Mouse (Mus musculus): ENCODE results near the gene Tas2r143. TPM values are rescaled to one million over a fixed set of nuclear protein-coding genes. Genes with fewer than 3 reads are reported as not detected.
A peak's percentile ranks its signal among the peaks of the same experiment; 100 is the strongest.

Tas2r143 gene
- total and polyA plus RNA-seq, 2 experiments = 0.13 to 0.83 TPM

GRCm38 (mm10) chr6:42435490-42435889, 35.5 kb downstream of the Tas2r143 start:
- Histone ChIP-seq H3K79me2 (ENCODE audit: control insufficient read depth, insufficient read depth, low read length) (no peaks in the 10 kb centered on the region), H3K9ac (ENCODE audit: low read depth, low read length) (no peak overlapping the region), H3K4me3 (ENCODE audit: insufficient read depth, low read depth, low read length) (no peak overlapping the region), H3K27ac (replicated peaks; ENCODE audit: insufficient read depth, low read depth, low read length) (no peak overlapping the region), H3K4me1 (ENCODE audit: control insufficient read depth, insufficient read depth, low read length) (0 out of 2 replicates have a peak, but pooled peaks cover 1% of the 10 kb centered on the region), H3K27me3 (ENCODE audit: control insufficient read depth, insufficient read depth, low read length) (no peaks in the 10 kb centered on the region), H3K36me3 (ENCODE audit: control insufficient read depth, insufficient read depth, low read length) (no peaks in the 10 kb centered on the region)
- 32% methylated on average over 2 of the region's 2 CpGs for WGBS
- DNase-seq (ENCODE audit: extremely low read depth, low read depth, low spot score) = peak; percentile 53
- TF ChIP-seq POLR2A (IDR thresholded peaks at IDR 0.05; ENCODE audit: extremely low read depth, insufficient read depth, low read length) = no peak
- TF ChIP-seq CTCF (IDR thresholded peaks at IDR 0.05; ENCODE audit: low read depth, low read length) = no peak

DNA sequence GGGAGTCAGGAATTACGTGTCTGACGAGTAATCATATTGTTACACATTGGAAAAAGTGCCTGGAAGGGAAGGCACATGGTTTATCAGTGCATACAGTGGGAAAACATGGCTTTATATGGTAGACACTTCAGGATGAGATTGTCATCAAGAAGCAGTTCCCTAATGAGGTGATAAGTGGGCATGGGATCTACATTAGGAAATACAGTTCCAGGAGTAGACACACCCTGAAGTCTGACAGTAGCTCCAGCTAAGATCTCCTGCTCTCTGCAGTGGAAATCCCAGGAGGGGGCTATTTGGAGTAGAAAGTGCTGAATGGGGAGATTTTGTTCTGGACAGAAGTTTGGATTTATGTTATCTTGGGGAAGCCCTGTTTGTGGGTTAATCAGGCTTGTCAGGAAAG, 41.4 kb downstream of the Tas2r143 start:
- H3K4me3 ChIP-seq (ENCODE audit: insufficient read depth, low read depth, low read length) = no peak overlapping the region
- no peak for DNase-seq (ENCODE audit: extremely low read depth, low read depth, low spot score)
- H3K9ac ChIP-seq (ENCODE audit: low read depth, low read length) = no peak overlapping the region
- H3K4me1 ChIP-seq (ENCODE audit: control insufficient read depth, insufficient read depth, low read length) = no peaks in the 10 kb centered on the region
- H3K36me3 ChIP-seq (ENCODE audit: control insufficient read depth, insufficient read depth, low read length) = no peaks in the 10 kb centered on the region
- no peak overlapping the region for H3K27ac ChIP-seq (replicated peaks; ENCODE audit: insufficient read depth, low read depth, low read length)
- no peaks in the 10 kb centered on the region for H3K79me2 ChIP-seq (ENCODE audit: control insufficient read depth, insufficient read depth, low read length)
- TF ChIP-seq POLR2A (IDR thresholded peaks at IDR 0.05; ENCODE audit: extremely low read depth, insufficient read depth, low read length) = no peak
- TF ChIP-seq CTCF (IDR thresholded peaks at IDR 0.05; ENCODE audit: low read depth, low read length) = no peak
- H3K27me3 ChIP-seq (ENCODE audit: control insufficient read depth, insufficient read depth, low read length) = no peaks in the 10 kb centered on the region
- 76% methylated on average over 2 of the region's 2 CpGs for WGBS

DNA sequence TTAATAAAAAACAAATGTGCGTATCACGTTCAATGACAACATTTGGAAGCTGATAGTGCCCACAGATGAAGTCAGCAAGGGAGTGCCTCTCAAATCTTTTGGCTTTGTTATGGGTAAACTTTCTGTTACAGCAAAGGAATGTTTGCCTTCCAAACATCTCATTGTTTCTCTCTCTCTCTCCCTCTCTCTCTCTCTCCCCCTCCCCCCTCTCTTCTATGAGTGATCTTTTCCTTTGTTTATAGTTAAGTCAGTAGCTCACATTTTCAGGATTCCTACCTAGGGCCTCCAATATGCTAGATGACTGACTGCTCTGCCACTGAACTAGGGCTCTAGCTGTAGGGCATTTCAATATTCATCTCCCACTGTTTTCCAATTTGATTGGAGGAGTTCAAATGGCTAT, 44.5 kb downstream of the Tas2r143 start:
- Histone ChIP-seq H3K4me1 (ENCODE audit: control insufficient read depth, insufficient read depth, low read length) (no peaks in the 10 kb centered on the region), H3K36me3 (ENCODE audit: control insufficient read depth, insufficient read depth, low read length) (no peaks in the 10 kb centered on the region), H3K27ac (replicated peaks; ENCODE audit: insufficient read depth, low read depth, low read length) (no peak overlapping the region), H3K79me2 (ENCODE audit: control insufficient read depth, insufficient read depth, low read length) (no peaks in the 10 kb centered on the region), H3K9ac (ENCODE audit: low read depth, low read length) (no peak overlapping the region), H3K27me3 (ENCODE audit: control insufficient read depth, insufficient read depth, low read length) (no peaks in the 10 kb centered on the region), H3K4me3 (ENCODE audit: insufficient read depth, low read depth, low read length) (no peak overlapping the region)
- WGBS = 69% methylated on average over 2 of the region's 2 CpGs
- no peak for DNase-seq (ENCODE audit: extremely low read depth, low read depth, low spot score)
- TF ChIP-seq CTCF (IDR thresholded peaks at IDR 0.05; ENCODE audit: low read depth, low read length) (no peak), POLR2A (IDR thresholded peaks at IDR 0.05; ENCODE audit: extremely low read depth, insufficient read depth, low read length) (no peak)

DNA sequence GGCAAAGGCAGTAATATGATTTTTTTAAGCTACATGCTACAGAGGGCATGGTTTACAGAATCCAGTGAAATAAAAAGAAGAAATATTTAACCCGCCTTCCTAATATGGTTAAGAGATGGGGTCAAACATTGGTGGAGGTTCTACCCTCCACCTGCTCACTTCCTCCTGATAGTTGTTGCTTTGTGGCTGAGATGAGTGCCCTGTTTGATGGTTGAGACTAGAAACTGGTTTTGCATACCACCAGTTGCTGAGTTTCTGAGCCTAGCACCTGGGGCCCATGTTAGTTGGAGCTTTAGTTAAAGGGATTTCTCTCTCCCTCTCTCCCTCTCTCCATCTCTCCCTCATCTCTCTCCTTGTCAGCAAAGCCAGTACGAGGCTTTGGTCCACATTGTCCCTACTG, 47.3 kb downstream of the Tas2r143 start:
- Histone ChIP-seq H3K36me3 (ENCODE audit: control insufficient read depth, insufficient read depth, low read length) (no peaks in the 10 kb centered on the region), H3K4me1 (ENCODE audit: control insufficient read depth, insufficient read depth, low read length) (no peaks in the 10 kb centered on the region), H3K27ac (replicated peaks; ENCODE audit: insufficient read depth, low read depth, low read length) (no peak overlapping the region), H3K27me3 (ENCODE audit: control insufficient read depth, insufficient read depth, low read length) (no peaks in the 10 kb centered on the region), H3K79me2 (ENCODE audit: control insufficient read depth, insufficient read depth, low read length) (no peaks in the 10 kb centered on the region), H3K9ac (ENCODE audit: low read depth, low read length) (no peak overlapping the region), H3K4me3 (ENCODE audit: insufficient read depth, low read depth, low read length) (no peak overlapping the region)
- no peak for TF ChIP-seq CTCF (IDR thresholded peaks at IDR 0.05; ENCODE audit: low read depth, low read length)
- no peak for TF ChIP-seq POLR2A (IDR thresholded peaks at IDR 0.05; ENCODE audit: extremely low read depth, insufficient read depth, low read length)
- WGBS = 77% methylated on average over 2 of the region's 2 CpGs
- no peak for DNase-seq (ENCODE audit: extremely low read depth, low read depth, low spot score)

Other genes starting within 250 kb of the Tas2r143 start
- not detected in 2 replicates for gene Tas2r144, start 184.9 kb upstream of the Tas2r143 start, total RNA-seq (2014; rRNA removed)
- not detected in 2 replicates for gene Tas2r144, start 184.9 kb upstream of the Tas2r143 start, polyA plus RNA-seq (2012; rRNA removed)
- 279 and 283 TPM in 2 replicates for gene Gstk1, start 154.3 kb upstream of the Tas2r143 start, total RNA-seq (2014; rRNA removed)
- 166 and 218 TPM in 2 replicates for gene Gstk1, start 154.3 kb upstream of the Tas2r143 start, polyA plus RNA-seq (2012; rRNA removed)
- 0.46 TPM in 1 of 2 replicates, not detected in the other for gene Tmem139, start 138.3 kb upstream of the Tas2r143 start, total RNA-seq (2014; rRNA removed)
- gene Tmem139, start 138.3 kb upstream of the Tas2r143 start, polyA plus RNA-seq (2012; rRNA removed) = 0.29 and 0.37 TPM in 2 replicates
- gene Casp2, start 135.3 kb upstream of the Tas2r143 start, total RNA-seq (2014; rRNA removed) = 5.6 and 6.2 TPM in 2 replicates
- gene Casp2, start 135.3 kb upstream of the Tas2r143 start, polyA plus RNA-seq (2012; rRNA removed) = 3.7 and 3.8 TPM in 2 replicates
- 0.09 TPM in 1 of 2 replicates, not detected in the other for gene Clcn1, start 113.6 kb upstream of the Tas2r143 start, total RNA-seq (2014; rRNA removed)
- 0.02 TPM in 1 of 2 replicates, not detected in the other for gene Clcn1, start 113.6 kb upstream of the Tas2r143 start, polyA plus RNA-seq (2012; rRNA removed)
- under 0.01 TPM in 1 of 2 replicates, not detected in the other for gene Fam131b, start 75.6 kb upstream of the Tas2r143 start, total RNA-seq (2014; rRNA removed)
- gene Fam131b, start 75.6 kb upstream of the Tas2r143 start, polyA plus RNA-seq (2012; rRNA removed) = not detected in 2 replicates
- 6.4 and 9.5 TPM in 2 replicates for gene Zyx, start 50.6 kb upstream of the Tas2r143 start, total RNA-seq (2014; rRNA removed)
- gene Zyx, start 50.6 kb upstream of the Tas2r143 start, polyA plus RNA-seq (2012; rRNA removed) = 43.1 and 49.8 TPM in 2 replicates
- gene Epha1, start 27.0 kb upstream of the Tas2r143 start, total RNA-seq (2014; rRNA removed) = 27.6 and 30.9 TPM in 2 replicates
- gene Epha1, start 27.0 kb upstream of the Tas2r143 start, polyA plus RNA-seq (2012; rRNA removed) = 27.1 and 28.1 TPM in 2 replicates
- gene Tas2r135, start 5.2 kb downstream of the Tas2r143 start, total RNA-seq (2014; rRNA removed) = 0.27 and 0.28 TPM in 2 replicates
- not detected in 2 replicates for gene Tas2r135, start 5.2 kb downstream of the Tas2r143 start, polyA plus RNA-seq (2012; rRNA removed)
- gene Tas2r126, start 34.3 kb downstream of the Tas2r143 start, total RNA-seq (2014; rRNA removed) = 0.20 and 0.28 TPM in 2 replicates
- gene Tas2r126, start 34.3 kb downstream of the Tas2r143 start, polyA plus RNA-seq (2012; rRNA removed) = not detected in 2 replicates
- not detected in 2 replicates for gene Olfr458, start 65.0 kb downstream of the Tas2r143 start, total RNA-seq (2014; rRNA removed)
- gene Olfr458, start 65.0 kb downstream of the Tas2r143 start, polyA plus RNA-seq (2012; rRNA removed) = not detected in 2 replicates
- gene Olfr457, start 76.1 kb downstream of the Tas2r143 start, total RNA-seq (2014; rRNA removed) = not detected in 2 replicates
- not detected in 2 replicates for gene Olfr457, start 76.1 kb downstream of the Tas2r143 start, polyA plus RNA-seq (2012; rRNA removed)
- gene Olfr456, start 87.0 kb downstream of the Tas2r143 start, total RNA-seq (2014; rRNA removed) = not detected in 2 replicates
- not detected in 2 replicates for gene Olfr456, start 87.0 kb downstream of the Tas2r143 start, polyA plus RNA-seq (2012; rRNA removed)
- gene Olfr455, start 147.3 kb downstream of the Tas2r143 start, total RNA-seq (2014; rRNA removed) = not detected in 2 replicates
- not detected in 2 replicates for gene Olfr455, start 147.3 kb downstream of the Tas2r143 start, polyA plus RNA-seq (2012; rRNA removed)
- gene Tcaf3, start 197.5 kb downstream of the Tas2r143 start, total RNA-seq (2014; rRNA removed) = not detected in 2 replicates
- gene Tcaf3, start 197.5 kb downstream of the Tas2r143 start, polyA plus RNA-seq (2012; rRNA removed) = not detected in 2 replicates
- 0.65 and 0.67 TPM in 2 replicates for gene Tcaf2, start 245.0 kb downstream of the Tas2r143 start, total RNA-seq (2014; rRNA removed)
- gene Tcaf2, start 245.0 kb downstream of the Tas2r143 start, polyA plus RNA-seq (2012; rRNA removed) = 0.10 and 0.18 TPM in 2 replicates

Measured in liver, adult 2 months (tissue).